ENCODE assay signal across 9 mouse cellular contexts in the genomic region with DNA sequence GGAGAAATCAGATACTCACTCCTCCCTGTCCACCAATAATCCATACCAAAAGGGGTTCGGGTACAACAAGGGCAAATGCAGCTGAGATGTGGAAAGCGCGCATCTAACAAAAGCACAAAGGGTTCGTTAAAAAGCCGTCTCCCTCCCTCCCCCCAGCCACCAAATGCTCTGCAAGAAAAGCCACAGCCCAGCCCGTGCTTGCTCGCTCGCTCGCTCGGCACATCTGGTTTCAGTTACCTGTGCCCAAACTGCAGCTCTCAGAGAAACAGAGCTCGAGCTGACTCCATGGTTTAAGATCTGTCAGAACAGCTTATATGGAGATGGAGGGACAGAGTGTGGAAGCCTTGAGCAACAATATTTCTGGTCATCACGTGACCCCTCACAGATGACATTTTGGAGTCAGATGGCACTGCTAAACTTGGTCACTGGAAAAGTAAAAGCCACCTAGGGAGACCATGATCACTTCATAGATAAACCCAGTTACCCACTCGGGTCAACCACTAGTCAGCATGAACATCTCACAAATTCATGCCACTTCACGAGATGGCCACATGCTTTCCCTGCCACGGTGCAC. TPM values are rescaled to one million over a fixed set of nuclear protein-coding genes. Genes with fewer than 3 reads are reported as not detected.
DNase-seq lines count a peak whose midpoint lies in the region; ATAC-seq and TF ChIP-seq lines count a peak whose summit lies in the region.
"Had no signal": no experiment of that assay in that cellular context is flagged by ENCODE, and none has a peak within 500 bp of the region (broad histone marks: within the 10 kb centered on the region; RNA-seq: fewer than 3 reads in every experiment).

No protein-coding gene starts in this region.

- no peak overlapping the region for H3K27ac ChIP-seq in heart, embryonic 14.5 days (replicated peaks in 1 of 2; ENCODE audit: control insufficient read depth in 1 of 2, insufficient read depth in 1 of 2, low read depth in 2 of 2, low read length in 2 of 2)
- H3K27ac ChIP-seq in CH12.LX (ENCODE audit: insufficient read depth, low read depth): peak overlapping the region; percentile 6; the same call in 1 of the 2 replicates
- peak overlapping the region; percentile 28; the same call in 1 of the 2 replicates for H3K27ac ChIP-seq in neural tube, embryonic 15.5 days (replicated peaks)
- no peak overlapping the region for H3K27ac ChIP-seq in left cerebral cortex, adult 2 months

- H3K4me1 ChIP-seq in heart, embryonic 14.5 days (ENCODE audit: control insufficient read depth in 2 of 2, insufficient read depth in 2 of 2, low read length in 2 of 2): peaks cover 13 to 33% of the 10 kb centered on the region in 2 experiments
- H3K4me1 ChIP-seq in CH12.LX (ENCODE audit: control insufficient read depth in 1 of 2, insufficient read depth in 2 of 2): peaks cover 21 to 69% of the 10 kb centered on the region in 2 experiments
- peaks cover 28% of the 10 kb centered on the region for H3K4me1 ChIP-seq in neural tube, embryonic 15.5 days

- H3K4me2 ChIP-seq in heart, embryonic 14.5 days (ENCODE audit: low read length): peak overlapping the region; percentile 37
- peak overlapping the region; percentile 97 for H3K4me2 ChIP-seq in CH12.LX (ENCODE audit: insufficient read depth, low read depth, poor library complexity, severe bottlenecking)
- no peak overlapping the region for H3K4me2 ChIP-seq in neural tube, embryonic 15.5 days

- no peaks in the 10 kb centered on the region for H3K36me3 ChIP-seq in heart, embryonic 14.5 days (ENCODE audit: control insufficient read depth, insufficient read depth, low read length)
- H3K36me3 ChIP-seq in CH12.LX (replicated peaks in 1 of 2; ENCODE audit: control insufficient read depth in 1 of 2, insufficient read depth in 1 of 2, low read length in 1 of 2): peaks cover 0 to 11% of the 10 kb centered on the region in 2 experiments
- no peaks in the 10 kb centered on the region for H3K36me3 ChIP-seq in neural tube, embryonic 15.5 days

- no peak for TF ChIP-seq EP300 in CH12.LX (IDR thresholded peaks at IDR 0.05; ENCODE audit: low read length)

- intact Hi-C loops in heart, postnatal 25 days (cut with DNase I): no loop called here
- intact Hi-C loops in left cerebral cortex, adult 2 months (cut with DNase I): no loop called here

- in situ Hi-C loops in CH12.LX (cut with MboI; ENCODE audit: low pct_ligation_motif_present, low pct_unique_long_range_greater_than_20kb, low sequenced_read_pairs): no loop called here

- no peaks in the 10 kb centered on the region for H3K9me3 ChIP-seq in heart, embryonic 14.5 days (ENCODE audit: control insufficient read depth, low read length)
- peaks cover 8% of the 10 kb centered on the region for H3K9me3 ChIP-seq in CH12.LX (replicated peaks; ENCODE audit: low read length)
- H3K9me3 ChIP-seq in neural tube, embryonic 15.5 days (replicated peaks): no peaks in the 10 kb centered on the region

- H3K79me2 ChIP-seq in CH12.LX (replicated peaks; ENCODE audit: control insufficient read depth, extremely low read depth, insufficient read depth, poor library complexity, severe bottlenecking): peaks cover 24% of the 10 kb centered on the region

- no peak for DNase-seq in heart, postnatal 25 days (ENCODE audit: low spot score)
- peak; percentile 50 for DNase-seq in CH12.LX (ENCODE audit: extremely low read depth)
- DNase-seq in forelimb bud, embryonic 11.5 days (ENCODE audit: low read depth, low spot score): peak; percentile 89
- no peak for DNase-seq in left cerebral cortex, adult 2 months (ENCODE audit: extremely low spot score in 1 of 2, low spot score in 2 of 2)
- no peak for DNase-seq in right cerebral cortex, adult 2 months (ENCODE audit: low spot score in 2 of 2)
- DNase-seq in right cerebral cortex, postnatal 4 days: no peak
- DNase-seq: retina, postnatal 1 day had no signal

- 57% methylated on average over 15 of the region's 15 CpGs for WGBS in heart, embryonic 14.5 days
- WGBS in neural tube, embryonic 15.5 days: 63% methylated on average over 15 of the region's 15 CpGs

- dilution Hi-C loops in CH12.LX (cut with MboI; ENCODE audit: extremely low pct_ligation_motif_present, extremely low pct_unique_long_range_greater_than_20kb, low sequenced_read_pairs): no loop called here

- no peaks in the 10 kb centered on the region for H3K27me3 ChIP-seq in heart, embryonic 14.5 days (ENCODE audit: control insufficient read depth, insufficient read depth, low read length)
- H3K27me3 ChIP-seq in CH12.LX (replicated peaks): no peaks in the 10 kb centered on the region
- H3K27me3 ChIP-seq in neural tube, embryonic 15.5 days (replicated peaks): no peaks in the 10 kb centered on the region

- no peak overlapping the region; the same call in 1 of the 2 replicates for H3K9ac ChIP-seq in heart, embryonic 14.5 days (ENCODE audit: low read length)
- peak overlapping the region; percentile 55; the same call in 1 of the 2 replicates for H3K9ac ChIP-seq in CH12.LX (ENCODE audit: insufficient read depth, low read depth)
- no peak overlapping the region for H3K9ac ChIP-seq in neural tube, embryonic 15.5 days (replicated peaks)

- no peak for ATAC-seq in heart, embryonic 14.5 days (ENCODE audit: insufficient number of reproducible peaks, insufficient read depth, low FRiP score, low read depth)
- ATAC-seq in neural tube, embryonic 15.5 days (ENCODE audit: low FRiP score): no peak

- no peak for TF ChIP-seq POLR2A in CH12.LX (IDR thresholded peaks at IDR 0.05; ENCODE audit: low read depth, low read length)

- no peak for TF ChIP-seq RAD21 in CH12.LX (IDR thresholded peaks at IDR 0.05; ENCODE audit: low read depth, low read length)

- H3K4me3 ChIP-seq in heart, embryonic 14.5 days (ENCODE audit: control insufficient read depth in 1 of 2, insufficient read depth in 1 of 2, low read depth in 1 of 2, low read length in 2 of 2): no peak overlapping the region
- H3K4me3 ChIP-seq in CH12.LX (replicated peaks in 1 of 3; ENCODE audit: low read depth in 2 of 3, low read length in 2 of 3, poor library complexity in 1 of 3): peak overlapping the region; percentile 42 to 55 (median 48)
- H3K4me3 ChIP-seq in neural tube, embryonic 15.5 days (replicated peaks): no peak overlapping the region
- H3K4me3 ChIP-seq in left cerebral cortex, adult 2 months: no peak overlapping the region

- no peak for TF ChIP-seq CTCF in CH12.LX (conservative IDR thresholded peaks at IDR 0.05 in 1 of 2, IDR thresholded peaks at IDR 0.05 in 1 of 2; ENCODE audit: low read depth in 2 of 2, low read length in 2 of 2)
- TF ChIP-seq CTCF in left cerebral cortex, adult 2 months (IDR thresholded peaks at IDR 0.05): no peak

TF ChIP-seq in CH12.LX, 34 proteins besides CTCF, POLR2A, EP300 and RAD21:
- 0 out of 2 replicates have a peak, but pooled peaks have one; percentile 19 for TF ChIP-seq MYC (IDR thresholded peaks at IDR 0.05; ENCODE audit: low read depth, low read length)
- TF ChIP-seq SMC3 (IDR thresholded peaks at IDR 0.05; ENCODE audit: low read depth, low read length): no peak
- no peak for TF ChIP-seq SIN3A (IDR thresholded peaks at IDR 0.05; ENCODE audit: low read length)
- TF ChIP-seq MAZ (IDR thresholded peaks at IDR 0.05; ENCODE audit: low read depth, low read length): 0 out of 2 replicates have a peak, but pooled peaks have one; percentile 27
- TF ChIP-seq BHLHE40 (IDR thresholded peaks at IDR 0.05; ENCODE audit: low read depth, low read length): peak; percentile 91
- peak; percentile 13; the same call in 1 of the 2 replicates for TF ChIP-seq IRF4 (IDR thresholded peaks at IDR 0.05; ENCODE audit: low read depth, low read length)
- peak; percentile 66; the same call in 1 of the 2 replicates for TF ChIP-seq MAX (IDR thresholded peaks at IDR 0.05; ENCODE audit: low read length)
- peak; percentile 84 for TF ChIP-seq USF1 (IDR thresholded peaks at IDR 0.05; ENCODE audit: low read depth, low read length)
- peak; percentile 29; the same call in 1 of the 2 replicates for TF ChIP-seq MXI1 (IDR thresholded peaks at IDR 0.05; ENCODE audit: low read depth, low read length)
- peak; percentile 86 for TF ChIP-seq USF2 (conservative IDR thresholded peaks at IDR 0.05; ENCODE audit: low read depth, low read length)
- no peak for TF ChIP-seq PAX5 (IDR thresholded peaks at IDR 0.05; ENCODE audit: low read length)

RNA-seq across cellular contexts. Expression of a gene that starts 19.0 kb away (rescaled TPM):
- 9.2 and 10.5 TPM in 2 replicates for polyA plus RNA-seq in heart, embryonic 14.5 days (2014; fragmentation: Nextera tagmentation; extraction: Ambion mirVana)
- 10 to 100 TPM; 12.1 to 12.8 TPM for total RNA-seq in heart, postnatal 25 days (2021)
- total RNA-seq in CH12.LX (2012; rRNA removed) (16.2 and 19.8 TPM in 2 replicates), CH12.LX (2014; rRNA removed) (12.2 and 12.7 TPM in 2 replicates)
- 23.0 and 24.9 TPM in 2 replicates for polyA plus RNA-seq in CH12.LX (2012; ENCODE audit: insufficient read length, low read depth)
- 21.4 and 23.1 TPM in 2 replicates for polyA plus RNA-seq in neural tube, embryonic 15.5 days (2015; fragmentation: Nextera tagmentation; extraction: Ambion mirVana)
- 10 to 100 TPM; 19.9 to 23.5 TPM for total RNA-seq in left cerebral cortex, adult 2 months (2021)

Comparison
In these comparisons a context has a peak if more than half of its experiments do, and no peak if none do; other contexts are left out.
1. H3K27ac ChIP-seq: peak in CH12.LX (single experiment) and neural tube, embryonic 15.5 days (single experiment); none in heart, embryonic 14.5 days (0 of 2) and left cerebral cortex, adult 2 months (single experiment).
2. H3K4me3 ChIP-seq: peak in CH12.LX (3 of 3); none in heart, embryonic 14.5 days (0 of 2), neural tube, embryonic 15.5 days (single experiment) and left cerebral cortex, adult 2 months (single experiment).
3. DNase-seq: peak in CH12.LX (single experiment) and forelimb bud, embryonic 11.5 days (single experiment); none in heart, postnatal 25 days (single experiment), left cerebral cortex, adult 2 months (0 of 2), right cerebral cortex, adult 2 months (0 of 2) and right cerebral cortex, postnatal 4 days (single experiment).